Mouse (Mus musculus) testis, adult 2 months (tissue): ENCODE measurements around the gene Hoxa7. TPM values are rescaled to one million over a fixed set of nuclear protein-coding genes. Genes with fewer than 3 reads are reported as not detected.

Source experiments
- H3K27ac ChIP-seq: fragments of 200-500 bp; 2 replicates; pipeline ENCODE4 v1.5.1; 2012; ENCODE audit warnings: low read depth, low read length; ENCODE audit not compliant: control insufficient read depth, insufficient read depth
- H3K27me3 ChIP-seq: fragments of 200-500 bp; 2 replicates; pipeline ENCODE4 v1.6.1; 2012; ENCODE audit warnings: mild to moderate bottlenecking, low read length, moderate library complexity; ENCODE audit not compliant: control insufficient read depth, insufficient read depth
- H3K36me3 ChIP-seq: fragments of 200-500 bp; 2 replicates; pipeline ENCODE4 v1.6.1; 2012; ENCODE audit warnings: mild to moderate bottlenecking, low read length; ENCODE audit not compliant: control insufficient read depth, insufficient read depth
- H3K4me1 ChIP-seq: fragments of 200-500 bp; 2 replicates; pipeline ENCODE4 v1.6.1; 2012; ENCODE audit warnings: low read length; ENCODE audit not compliant: control insufficient read depth, insufficient read depth
- H3K4me3 ChIP-seq: fragments of 200-500 bp; 2 replicates; pipeline ENCODE4 v1.5.1; 2012; ENCODE audit warnings: low read depth, mild to moderate bottlenecking, low read length, moderate library complexity, mixed read lengths; ENCODE audit not compliant: control insufficient read depth
- CTCF ChIP-seq: fragments of 200-500 bp; IDR thresholded peaks from 2 replicates; pipeline ENCODE4 v1.5.1; 2012; ENCODE audit warnings: low read depth, mild to moderate bottlenecking, inconsistent platforms, low read length, moderate library complexity; ENCODE audit not compliant: control insufficient read depth, insufficient read depth, insufficient replicate concordance
- POLR2A ChIP-seq: fragments of 200-500 bp; IDR thresholded peaks from 2 replicates; pipeline ENCODE4 v1.6.1; 2012; ENCODE audit warnings: low read depth, mild to moderate bottlenecking, inconsistent platforms, low read length, moderate library complexity; ENCODE audit not compliant: control insufficient read depth
- polyA plus RNA-seq: library from polyadenylated mRNA; depleted of rRNA; stranded (reverse); fragments of >200 nt; gene quantifications from 2 replicates; pipeline ENCODE4 v1.2.3, GENCODE M21; 2012

Gene Hoxa7
- polyA plus RNA-seq, 1 experiment, result 0.72 TPM

- no peaks in the 10 kb centered on the region for H3K36me3 ChIP-seq
- H3K27me3 ChIP-seq, result peaks cover 16% of the 10 kb centered on the region
- TF ChIP-seq POLR2A (no peak), CTCF (no peak)
- no peak overlapping the region for H3K27ac ChIP-seq
- peaks cover 26% of the 10 kb centered on the region for H3K4me1 ChIP-seq
- no peak overlapping the region for H3K4me3 ChIP-seq
These were observed 15.7 kb downstream of the Hoxa7 start for GRCm38 (mm10) chr6:52205638-52206621.

DNA sequence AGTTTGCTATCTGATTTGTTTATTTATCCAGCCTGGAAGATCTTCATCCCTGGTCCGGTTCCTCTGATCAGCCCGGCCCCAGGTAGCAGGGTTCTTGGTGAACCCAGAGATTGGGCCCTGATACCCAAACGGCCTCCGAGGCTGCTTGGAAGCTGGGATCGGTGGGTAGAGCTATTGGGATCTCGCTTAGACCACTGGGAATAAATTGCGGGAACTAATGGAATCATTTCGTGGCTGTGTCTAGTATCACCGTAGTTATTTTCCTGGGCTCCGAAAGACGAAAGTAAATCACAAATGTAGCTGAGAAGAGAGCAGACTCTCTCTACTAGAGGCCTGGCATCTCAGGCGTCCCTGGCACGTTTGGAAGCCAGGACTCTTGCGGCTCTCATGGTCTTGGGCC lies 16.4 kb downstream of the Hoxa7 start:
- Histone ChIP-seq H3K27ac (no peak overlapping the region), H3K27me3 (peaks cover 16% of the 10 kb centered on the region), H3K4me3 (no peak overlapping the region), H3K4me1 (peaks cover 26% of the 10 kb centered on the region), H3K36me3 (no peaks in the 10 kb centered on the region)
- no peak for TF ChIP-seq POLR2A
- TF ChIP-seq CTCF, result no peak

- peaks cover 19% of the 10 kb centered on the region for H3K27me3 ChIP-seq
- peak within 1 kb of the TSS; percentile 70 for H3K4me3 ChIP-seq
- no peaks in the 10 kb centered on the region for H3K36me3 ChIP-seq
- no peak within 1 kb of the TSS for H3K27ac ChIP-seq
- no peak for TF ChIP-seq POLR2A
- TF ChIP-seq CTCF, result peak; percentile 78; the same call in 1 of the 2 replicates
- peaks cover 26% of the 10 kb centered on the region for H3K4me1 ChIP-seq
These were observed 17.5 kb downstream of the Hoxa7 start, which contains the start of gene Hoxa5 for GRCm38 (mm10) chr6:52204050-52204752. Gene Hoxa5, minus strand, starts transcription at chr6:52204587.

DNA sequence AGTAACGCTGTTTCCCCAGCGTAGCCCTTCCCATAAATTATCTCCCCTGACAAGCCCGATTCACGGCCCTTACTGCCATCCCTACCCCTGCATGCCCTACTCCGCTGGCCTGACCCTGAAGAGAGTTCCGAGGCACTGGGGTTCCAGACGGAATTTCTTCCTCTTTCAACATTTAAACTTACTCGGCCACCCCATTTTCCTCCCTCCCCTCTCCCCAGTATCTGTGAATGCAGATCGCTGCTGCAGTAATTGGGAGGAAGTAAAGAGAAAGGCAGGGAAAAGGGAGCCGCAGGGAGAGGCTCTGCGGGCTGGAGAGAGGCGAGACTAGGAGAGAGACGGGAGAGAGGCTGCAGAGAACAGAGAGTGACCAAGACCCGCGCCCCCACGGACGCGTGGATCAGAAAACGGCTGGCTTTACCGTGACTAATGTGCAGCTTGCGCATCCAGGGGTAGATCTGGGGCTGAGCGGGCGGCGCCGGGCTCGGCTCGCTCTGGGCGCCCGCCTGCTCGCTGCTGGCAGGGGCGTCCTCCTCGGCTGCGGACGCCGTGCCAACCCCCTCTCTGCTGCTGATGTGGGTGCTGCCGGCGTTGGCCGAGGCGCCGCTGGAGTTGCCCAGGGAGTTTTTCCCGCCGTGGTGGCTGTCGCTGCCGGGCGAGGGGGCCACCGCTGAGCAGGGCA lies 18.1 kb downstream of the Hoxa7 start:
- peaks cover 19% of the 10 kb centered on the region for H3K27me3 ChIP-seq
- peaks cover 24% of the 10 kb centered on the region for H3K4me1 ChIP-seq
- no peak overlapping the region for H3K27ac ChIP-seq
- no peak for TF ChIP-seq POLR2A
- H3K36me3 ChIP-seq, result no peaks in the 10 kb centered on the region
- peak overlapping the region; percentile 70 for H3K4me3 ChIP-seq

DNA sequence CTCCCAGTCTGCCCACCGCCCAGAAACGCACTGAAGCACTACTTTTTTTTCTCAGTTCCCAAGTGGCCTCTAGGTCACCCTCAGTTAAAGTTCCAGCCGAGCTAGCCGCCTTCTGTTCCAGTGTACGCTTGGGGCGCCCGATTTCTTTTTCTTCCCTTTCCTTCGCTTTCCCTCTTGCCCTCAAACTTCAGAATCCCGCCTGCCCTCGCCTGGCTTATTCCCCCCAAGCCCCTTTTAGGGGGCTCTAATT lies 18.6 kb downstream of the Hoxa7 start:
- Histone ChIP-seq H3K27ac (no peak overlapping the region), H3K27me3 (peaks cover 19% of the 10 kb centered on the region), H3K36me3 (no peaks in the 10 kb centered on the region), H3K4me3 (no peak overlapping the region; the same call in 1 of the 2 replicates), H3K4me1 (peaks cover 24% of the 10 kb centered on the region)
- TF ChIP-seq CTCF (no peak), POLR2A (no peak)

- no peak overlapping the region for H3K27ac ChIP-seq
These were observed 19.1 kb downstream of the Hoxa7 start for GRCm38 (mm10) chr6:52202362-52203120.

More at GRCm38 (mm10) chr6:52202362-52203120, 19.1 kb downstream of the Hoxa7 start:
- no peaks in the 10 kb centered on the region for H3K36me3 ChIP-seq
- no peak for TF ChIP-seq POLR2A
- TF ChIP-seq CTCF, result no peak
- H3K27me3 ChIP-seq, result peaks cover 19% of the 10 kb centered on the region
- peaks cover 24% of the 10 kb centered on the region for H3K4me1 ChIP-seq
- H3K4me3 ChIP-seq, result no peak overlapping the region
